Mouse (Mus musculus) limb, embryonic 10.5 days (tissue): ENCODE data around the gene Prkca. TPM values are rescaled to one million over a fixed set of nuclear protein-coding genes. Genes with fewer than 3 reads are reported as not detected.
A peak's percentile ranks its signal among the peaks of the same experiment; 100 is the strongest.

Experiments
- DNase-seq: peaks from one replicate; pipeline ENCODE4 v3.0.0-alpha.2; 2017; ENCODE audit warnings: low spot score
- H3K27ac ChIP-seq: fragments of 300-500 bp; sonication (generic); 2 replicates; pipeline ENCODE4 v1.5.1; 2016; ENCODE audit warnings: mild to moderate bottlenecking
- H3K27me3 ChIP-seq: fragments of 300-500 bp; sonication (generic); 2 replicates; pipeline ENCODE4 v1.6.1; 2016; ENCODE audit warnings: low read depth, mild to moderate bottlenecking; ENCODE audit not compliant: poor library complexity, severe bottlenecking
- H3K36me3 ChIP-seq: fragments of 300-500 bp; sonication (generic); 2 replicates; pipeline ENCODE4 v1.6.1; 2016; ENCODE audit warnings: mild to moderate bottlenecking, moderate library complexity
- H3K4me1 ChIP-seq: fragments of 300-500 bp; sonication (generic); 2 replicates; pipeline ENCODE4 v1.6.1; 2016
- H3K4me3 ChIP-seq: fragments of 300-500 bp; sonication (generic); 2 replicates; pipeline ENCODE4 v1.5.1; 2016; ENCODE audit warnings: mild to moderate bottlenecking, moderate library complexity
- H3K9me3 ChIP-seq: fragments of 300-500 bp; sonication (generic); replicated peaks from 2 replicates; pipeline ENCODE4 v1.6.1; 2016; ENCODE audit warnings: mild to moderate bottlenecking
- WGBS: fragments of 180-500 bp; shearing (Covaris S2); methylation state at CpG from one replicate; pipeline ENCODE4 v1.1.7; 2016; 5-methylcytosine and 5-hydroxymethylcytosine counted together
- polyA plus RNA-seq: library from polyadenylated mRNA; unstranded; fragments of >200 nt; fragmentation: Nextera tagmentation; extraction: Ambion mirVana; gene quantifications from 2 replicates; pipeline ENCODE4 v1.2.1, GENCODE M21; 2016

The Prkca gene
- polyA plus RNA-seq, 1 experiment from 2014 or later: 3.7 TPM

GRCm38 (mm10) chr11:108249047-108249403 is 94.7 kb downstream of the Prkca start:
- H3K9me3 ChIP-seq: no peaks in the 10 kb centered on the region
- no peak for DNase-seq
- H3K27ac ChIP-seq: no peak overlapping the region
- no peaks in the 10 kb centered on the region for H3K27me3 ChIP-seq
- no peaks in the 10 kb centered on the region for H3K36me3 ChIP-seq
- WGBS: 93% methylated on average over 3 of the region's 3 CpGs
- no peak overlapping the region for H3K4me3 ChIP-seq
- peaks cover 15% of the 10 kb centered on the region for H3K4me1 ChIP-seq

DNA sequence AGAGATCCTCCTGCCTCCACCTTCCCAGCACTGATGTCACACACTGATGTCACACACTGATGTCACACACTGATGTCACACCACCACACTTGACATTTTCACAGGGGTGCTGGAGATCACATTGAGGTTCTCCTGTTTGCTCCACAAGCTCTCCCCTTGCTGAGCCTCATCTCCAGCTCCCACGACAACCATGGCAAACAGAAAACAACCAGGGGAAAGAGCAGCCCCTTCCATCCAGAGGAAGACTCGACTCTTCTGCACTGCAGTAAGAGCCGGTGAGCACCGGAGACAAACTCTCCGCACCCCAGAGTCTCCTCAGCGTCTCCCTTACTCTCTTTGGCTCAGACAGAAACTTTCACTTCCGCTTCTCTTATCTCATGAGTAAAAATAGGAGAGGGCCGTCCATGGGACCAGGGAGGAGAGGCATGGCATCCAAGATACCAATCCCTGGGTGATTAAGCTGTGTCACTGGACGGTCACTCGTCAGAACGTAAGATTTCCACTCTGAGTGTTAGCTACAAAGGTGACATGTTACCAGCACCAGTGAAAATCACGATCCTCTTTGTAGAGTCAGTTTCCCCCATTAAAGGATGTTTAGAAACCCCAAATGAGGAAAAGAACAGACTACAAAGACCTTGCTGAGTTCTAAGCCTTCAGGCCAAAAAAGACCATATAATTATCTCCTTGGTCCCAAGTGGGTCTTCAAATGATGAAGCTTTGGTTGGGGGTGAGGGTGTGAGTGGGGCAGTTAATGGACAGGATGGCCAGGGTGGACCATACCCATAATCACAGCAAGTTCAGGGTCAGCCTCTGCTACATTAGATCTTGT is 95.3 kb downstream of the Prkca start:
- Histone ChIP-seq H3K36me3 (no peaks in the 10 kb centered on the region), H3K9me3 (no peaks in the 10 kb centered on the region), H3K4me1 (peaks cover 19% of the 10 kb centered on the region), H3K27ac (no peak overlapping the region), H3K27me3 (no peaks in the 10 kb centered on the region), H3K4me3 (no peak overlapping the region)
- WGBS: 88% methylated on average over 12 of the region's 12 CpGs
- DNase-seq: no peak

DNA sequence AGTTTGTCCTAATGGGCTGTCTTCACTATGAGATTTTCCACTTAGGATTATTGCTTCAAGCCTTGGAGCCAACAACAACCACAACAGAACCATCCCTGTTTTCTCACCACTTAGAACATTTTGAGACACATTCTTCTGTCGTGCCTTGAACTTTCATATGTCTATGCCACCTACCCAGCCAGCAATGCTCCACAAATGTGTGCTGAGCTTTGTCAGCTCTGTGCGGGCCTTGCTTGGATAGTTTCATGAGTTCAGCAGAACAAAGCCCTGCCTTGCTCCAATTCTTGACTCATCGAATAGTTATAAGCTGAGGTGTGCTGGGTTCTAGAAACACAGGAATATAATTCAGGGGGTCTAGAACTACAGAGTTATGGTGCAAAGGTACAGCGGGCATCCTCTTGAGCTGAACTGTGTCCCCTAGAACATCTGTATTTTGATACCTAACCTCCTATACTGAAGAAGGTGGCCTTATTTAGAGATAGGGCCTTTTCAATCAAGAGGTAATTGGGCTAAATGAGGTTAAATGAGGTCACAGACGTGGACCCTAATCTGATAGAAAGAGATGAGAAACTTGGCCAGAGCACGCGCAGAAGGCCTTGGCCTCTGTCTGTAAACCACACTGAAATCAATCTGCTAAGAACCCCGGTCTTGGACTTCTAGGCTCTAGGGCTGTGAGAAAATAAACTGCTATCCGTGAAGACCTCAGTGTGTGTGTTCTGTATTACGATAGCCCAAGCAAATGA is 96.4 kb downstream of the Prkca start:
- Histone ChIP-seq H3K4me1 (peaks cover 19% of the 10 kb centered on the region), H3K4me3 (no peak overlapping the region), H3K27ac (no peak overlapping the region), H3K36me3 (no peaks in the 10 kb centered on the region), H3K9me3 (no peaks in the 10 kb centered on the region), H3K27me3 (no peaks in the 10 kb centered on the region)
- 90% methylated on average over 10 of the region's 10 CpGs for WGBS
- no peak for DNase-seq

GRCm38 (mm10) chr11:108246267-108246702 is 97.4 kb downstream of the Prkca start:
- Histone ChIP-seq H3K27me3 (no peaks in the 10 kb centered on the region), H3K36me3 (no peaks in the 10 kb centered on the region), H3K27ac (no peak overlapping the region), H3K9me3 (no peaks in the 10 kb centered on the region), H3K4me3 (no peak overlapping the region), H3K4me1 (peaks cover 20% of the 10 kb centered on the region)
- 71% methylated on average over 4 of the region's 4 CpGs for WGBS
- no peak for DNase-seq

DNA sequence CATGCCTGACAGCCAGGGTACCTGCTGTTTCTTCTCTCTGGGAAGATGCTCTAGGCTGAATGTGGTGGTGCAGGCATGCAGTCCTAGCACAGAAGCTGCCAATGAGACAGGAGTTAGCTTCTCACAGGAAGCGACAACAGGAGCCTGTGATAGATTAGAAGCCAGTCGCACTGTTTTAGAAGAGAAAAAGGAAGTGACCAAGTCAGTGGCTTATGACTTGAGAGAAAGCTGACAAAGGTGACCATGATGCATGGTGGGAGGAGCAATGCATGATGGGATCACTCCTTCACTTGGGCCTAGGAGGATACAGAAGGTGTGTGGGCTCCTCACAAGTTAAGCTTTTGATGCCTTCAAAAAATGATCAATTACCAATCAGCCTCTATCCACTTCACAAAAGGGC is 99.5 kb downstream of the Prkca start:
- peaks cover 19% of the 10 kb centered on the region for H3K4me1 ChIP-seq
- no peaks in the 10 kb centered on the region for H3K27me3 ChIP-seq
- no peak overlapping the region for H3K27ac ChIP-seq
- no peaks in the 10 kb centered on the region for H3K36me3 ChIP-seq
- WGBS: 73% methylated on average over 2 of the region's 2 CpGs
- H3K4me3 ChIP-seq: no peak overlapping the region
- H3K9me3 ChIP-seq: no peaks in the 10 kb centered on the region
- DNase-seq: no peak

GRCm38 (mm10) chr11:108243633-108244032 is 100.1 kb downstream of the Prkca start:
- H3K27me3 ChIP-seq: no peaks in the 10 kb centered on the region
- DNase-seq: no peak
- H3K9me3 ChIP-seq: no peaks in the 10 kb centered on the region
- H3K27ac ChIP-seq: no peak overlapping the region
- no peaks in the 10 kb centered on the region for H3K36me3 ChIP-seq
- peaks cover 25% of the 10 kb centered on the region for H3K4me1 ChIP-seq
- H3K4me3 ChIP-seq: no peak overlapping the region
- WGBS: 31% methylated on average over 2 of the region's 2 CpGs

DNA sequence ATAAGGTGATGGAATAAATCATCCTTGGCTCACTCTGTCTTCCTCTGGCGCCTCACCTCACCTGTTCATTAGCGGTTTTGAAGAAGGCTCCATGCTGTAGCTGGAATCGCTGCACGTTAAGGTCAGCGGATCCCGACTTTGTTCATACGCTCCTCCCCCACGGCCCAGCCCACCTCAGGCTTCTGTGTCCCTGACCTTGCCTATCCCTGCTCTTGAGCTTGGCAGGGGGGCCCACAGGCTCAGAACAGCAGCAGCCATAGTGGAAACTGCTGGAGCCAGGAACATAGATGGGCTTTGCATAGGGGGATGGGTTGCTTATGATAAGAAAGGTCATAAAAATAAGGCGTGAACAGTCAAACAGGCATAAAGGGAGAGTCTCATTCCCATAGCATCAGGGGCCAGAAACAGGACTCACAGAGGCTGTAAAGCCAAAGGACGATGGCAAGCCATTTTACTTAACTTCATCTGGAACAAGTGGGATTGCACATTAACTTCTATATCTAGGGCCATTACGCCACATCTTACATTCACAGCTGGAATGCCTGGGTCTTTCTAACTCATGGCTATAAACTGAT is 102.7 kb downstream of the Prkca start:
- DNase-seq: no peak
- WGBS: 74% methylated on average over 11 of the region's 11 CpGs
- H3K27me3 ChIP-seq: no peaks in the 10 kb centered on the region
- no peak overlapping the region for H3K4me3 ChIP-seq
- H3K36me3 ChIP-seq: no peaks in the 10 kb centered on the region
- H3K27ac ChIP-seq: peak overlapping the region; percentile 51; the same call in 1 of the 2 replicates
- no peaks in the 10 kb centered on the region for H3K9me3 ChIP-seq
- H3K4me1 ChIP-seq: peaks cover 50% of the 10 kb centered on the region

DNA sequence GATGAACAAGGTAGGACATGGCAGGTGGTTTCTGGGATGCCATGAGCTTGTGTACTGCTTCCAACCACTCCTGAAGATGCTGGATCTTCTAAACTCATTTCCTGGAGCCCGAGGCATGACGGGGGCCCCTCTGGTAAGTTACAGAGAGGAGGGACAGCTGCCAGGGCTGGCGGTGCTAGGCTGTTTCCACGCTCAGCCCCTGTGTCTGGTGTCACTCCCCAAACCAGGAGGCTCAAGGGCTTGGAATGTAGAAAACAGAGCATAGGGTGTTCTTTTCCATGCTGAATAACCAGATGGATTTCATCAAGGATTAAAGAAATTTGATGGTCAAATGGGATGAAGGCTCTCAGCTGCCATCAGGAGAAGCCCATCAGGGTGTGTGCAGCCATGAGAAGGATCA is 104.6 kb downstream of the Prkca start:
- no peaks in the 10 kb centered on the region for H3K36me3 ChIP-seq
- DNase-seq: no peak
- no peaks in the 10 kb centered on the region for H3K27me3 ChIP-seq
- 86% methylated on average over 4 of the region's 4 CpGs for WGBS
- peak overlapping the region; percentile 33; the same call in 1 of the 2 replicates for H3K27ac ChIP-seq
- peaks cover 50% of the 10 kb centered on the region for H3K4me1 ChIP-seq
- no peaks in the 10 kb centered on the region for H3K9me3 ChIP-seq
- H3K4me3 ChIP-seq: no peak overlapping the region

DNA sequence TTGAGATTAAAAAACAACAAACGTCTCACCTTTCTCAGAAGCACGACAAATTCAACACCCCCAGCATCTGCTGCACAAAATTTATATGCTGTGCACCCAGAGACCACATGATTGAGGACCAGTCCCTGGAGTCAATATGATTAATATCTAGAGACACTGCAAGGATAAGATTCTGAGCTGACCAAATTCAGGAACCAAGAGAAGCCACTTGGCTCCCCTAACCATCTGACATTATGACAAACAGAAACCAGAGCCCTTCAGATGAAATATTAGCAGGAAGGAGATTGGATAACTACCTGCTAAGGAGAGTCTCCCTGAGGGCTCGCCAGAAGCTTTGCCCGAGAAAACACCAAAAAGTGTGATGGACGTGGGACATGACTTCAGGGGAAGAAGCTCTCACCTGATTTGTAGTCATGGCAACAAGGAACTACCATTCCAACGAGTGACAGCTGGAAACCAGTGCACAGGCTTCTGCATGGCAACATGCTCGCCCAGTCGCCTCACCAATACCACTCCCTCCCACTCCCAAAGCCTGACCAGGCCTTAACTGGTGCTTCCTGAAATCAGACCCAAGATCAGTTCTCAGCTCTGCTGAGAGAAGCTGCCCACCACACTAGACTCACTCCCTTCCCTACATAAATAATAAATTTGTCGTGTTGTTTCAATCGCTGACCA is 106.8 kb downstream of the Prkca start:
- no peak overlapping the region for H3K27ac ChIP-seq
- no peaks in the 10 kb centered on the region for H3K36me3 ChIP-seq
- no peaks in the 10 kb centered on the region for H3K9me3 ChIP-seq
- peaks cover 44% of the 10 kb centered on the region for H3K4me1 ChIP-seq
- DNase-seq: no peak
- WGBS: 55% methylated on average over 10 of the region's 10 CpGs
- no peaks in the 10 kb centered on the region for H3K27me3 ChIP-seq
- no peak overlapping the region for H3K4me3 ChIP-seq

- Histone ChIP-seq H3K36me3 (no peaks in the 10 kb centered on the region), H3K27ac (no peak overlapping the region), H3K27me3 (no peaks in the 10 kb centered on the region), H3K4me1 (peaks cover 40% of the 10 kb centered on the region), H3K9me3 (no peaks in the 10 kb centered on the region), H3K4me3 (no peak overlapping the region)
- WGBS: 42% methylated on average over 2 of the region's 2 CpGs
- DNase-seq: no peak
Observed at GRCm38 (mm10) chr11:108236195-108236594, 107.5 kb downstream of the Prkca start.

DNA sequence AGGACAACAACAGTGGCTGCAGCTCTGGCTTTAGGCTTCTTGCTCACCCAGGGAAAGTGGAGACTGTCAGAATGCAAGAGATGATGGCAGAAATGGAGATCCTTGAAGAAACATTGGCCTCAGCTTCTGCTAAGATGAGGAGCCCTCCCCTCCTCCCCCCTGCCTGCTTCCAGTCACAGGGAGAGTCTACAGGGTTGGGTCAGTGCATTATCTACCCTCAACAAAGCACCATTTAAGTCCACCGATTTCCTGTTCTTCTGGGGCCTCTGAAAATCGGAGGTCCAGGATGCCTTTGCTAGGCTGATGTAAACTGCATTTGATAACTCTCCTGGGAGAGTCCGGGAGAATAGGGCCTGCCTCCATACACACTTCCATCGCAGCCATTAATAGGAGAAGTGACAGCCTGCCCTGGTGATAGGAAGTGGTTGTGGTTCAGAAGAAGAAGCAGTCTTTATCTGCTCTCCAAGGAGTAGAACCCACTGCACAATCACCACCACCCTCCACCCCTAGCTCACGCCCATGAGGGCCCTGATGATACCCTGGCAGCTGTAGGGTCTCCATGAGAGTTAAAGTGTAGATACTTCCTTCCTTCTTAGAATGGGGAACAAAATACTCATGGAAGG is 108.5 kb downstream of the Prkca start:
- 82% methylated on average over 5 of the region's 5 CpGs for WGBS
- no peak for DNase-seq

DNA sequence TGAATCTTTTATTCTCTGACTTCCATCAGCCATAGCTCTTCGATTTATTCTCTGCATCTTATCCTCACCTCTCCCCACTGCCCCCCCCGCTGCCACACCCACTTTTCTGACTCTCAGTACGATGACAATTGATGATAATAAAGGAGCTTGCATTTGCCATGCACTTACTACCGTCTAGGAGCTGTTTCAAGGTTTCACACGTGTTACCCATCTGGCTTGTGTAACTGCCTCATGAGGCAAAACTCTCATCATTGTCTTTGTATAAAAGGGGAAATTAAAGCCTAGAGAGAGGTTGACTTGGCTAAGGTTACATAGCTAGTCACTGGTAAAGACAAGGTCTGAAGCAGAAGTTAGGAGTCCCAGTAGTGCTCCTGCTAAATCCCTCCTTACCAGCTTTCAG is 110.7 kb downstream of the Prkca start:
- Histone ChIP-seq H3K4me1 (peaks cover 36% of the 10 kb centered on the region), H3K27ac (no peak overlapping the region), H3K9me3 (no peaks in the 10 kb centered on the region), H3K27me3 (no peaks in the 10 kb centered on the region), H3K4me3 (no peak overlapping the region), H3K36me3 (no peaks in the 10 kb centered on the region)
- no peak for DNase-seq
- 73% methylated on average over 5 of the region's 5 CpGs for WGBS

More for the DNA sequence above, 108.5 kb downstream of the Prkca start:
- H3K4me1 ChIP-seq: peaks cover 34% of the 10 kb centered on the region
- no peak overlapping the region for H3K4me3 ChIP-seq
- H3K36me3 ChIP-seq: no peaks in the 10 kb centered on the region
- H3K9me3 ChIP-seq: no peaks in the 10 kb centered on the region
- H3K27ac ChIP-seq: no peak overlapping the region
- H3K27me3 ChIP-seq: no peaks in the 10 kb centered on the region
